In genomic region chr1:194660426-194661119, GRCm38 (mm10) we compare ENCODE assay signal across 8 mouse cellular contexts. TPM values are rescaled to one million over a fixed set of nuclear protein-coding genes. Genes with fewer than 3 reads are reported as not detected.
A peak's percentile ranks its signal among the peaks of the same experiment; 100 is the strongest.
DNase-seq lines count a peak whose midpoint lies in the region; ATAC-seq lines count a peak whose summit lies in the region.

No protein-coding gene starts in this region.

- peak; percentile 77 for DNase-seq in kidney, adult 11 months
- peak; percentile 80 for DNase-seq in kidney, postnatal 14 days
- DNase-seq in hindbrain, embryonic 11.5 days (ENCODE audit: low spot score), result no peak
- DNase-seq in midbrain, embryonic 14.5 days, result no peak

- no peak overlapping the region for H3K4me3 ChIP-seq in kidney, embryonic 14.5 days (ENCODE audit: low read length)
- no peak overlapping the region for H3K4me3 ChIP-seq in heart, embryonic 12.5 days
- H3K4me3 ChIP-seq in stomach, embryonic 15.5 days (replicated peaks), result no peak overlapping the region
- H3K4me3 ChIP-seq in hindbrain, embryonic 11.5 days (ENCODE audit: low read depth, low read length), result no peak overlapping the region
- no peak overlapping the region for H3K4me3 ChIP-seq in midbrain, embryonic 14.5 days (replicated peaks; ENCODE audit: low read depth, low read length)
- H3K4me3 ChIP-seq in midbrain, embryonic 13.5 days (replicated peaks), result no peak overlapping the region

- 65% methylated on average over 3 of the region's 3 CpGs for WGBS in kidney, embryonic 14.5 days
- WGBS in heart, embryonic 12.5 days, result 66% methylated on average over 3 of the region's 3 CpGs
- 71% methylated on average over 3 of the region's 3 CpGs for WGBS in stomach, embryonic 15.5 days
- WGBS in hindbrain, embryonic 11.5 days, result 81% methylated on average over 3 of the region's 3 CpGs
- 94% methylated on average over 3 of the region's 3 CpGs for WGBS in midbrain, embryonic 14.5 days
- WGBS in midbrain, embryonic 13.5 days, result 95% methylated on average over 3 of the region's 3 CpGs

- no peak overlapping the region for H3K27ac ChIP-seq in kidney, embryonic 14.5 days (ENCODE audit: low read depth, low read length)
- H3K27ac ChIP-seq in heart, embryonic 12.5 days (ENCODE audit: poor library complexity, severe bottlenecking), result peak overlapping the region; percentile 11; the same call in 1 of the 2 replicates
- H3K27ac ChIP-seq in stomach, embryonic 15.5 days, result peak overlapping the region; percentile 57; the same call in 1 of the 2 replicates
- H3K27ac ChIP-seq in hindbrain, embryonic 11.5 days (ENCODE audit: low read depth, low read length), result no peak overlapping the region
- no peak overlapping the region for H3K27ac ChIP-seq in midbrain, embryonic 14.5 days (replicated peaks; ENCODE audit: low read depth, low read length)
- no peak overlapping the region for H3K27ac ChIP-seq in midbrain, embryonic 13.5 days

- no peaks in the 10 kb centered on the region for H3K36me3 ChIP-seq in kidney, embryonic 14.5 days (ENCODE audit: control insufficient read depth, insufficient read depth, low read length)
- peaks cover 7% of the 10 kb centered on the region for H3K36me3 ChIP-seq in heart, embryonic 12.5 days
- H3K36me3 ChIP-seq in stomach, embryonic 15.5 days, result peaks cover 6% of the 10 kb centered on the region; the same call in 1 of the 2 replicates
- no peaks in the 10 kb centered on the region for H3K36me3 ChIP-seq in hindbrain, embryonic 11.5 days (ENCODE audit: control insufficient read depth, insufficient read depth, low read length)
- H3K36me3 ChIP-seq in midbrain, embryonic 14.5 days (ENCODE audit: control insufficient read depth, insufficient read depth, low read length), result peaks cover 6% of the 10 kb centered on the region; the same call in 1 of the 2 replicates
- peaks cover 13% of the 10 kb centered on the region for H3K36me3 ChIP-seq in midbrain, embryonic 13.5 days

- H3K27me3 ChIP-seq in kidney, embryonic 14.5 days (ENCODE audit: control insufficient read depth, insufficient read depth, low read length), result no peaks in the 10 kb centered on the region
- H3K27me3 ChIP-seq in heart, embryonic 12.5 days (replicated peaks), result no peaks in the 10 kb centered on the region
- H3K27me3 ChIP-seq in stomach, embryonic 15.5 days (replicated peaks), result no peaks in the 10 kb centered on the region
- H3K27me3 ChIP-seq in hindbrain, embryonic 11.5 days (ENCODE audit: control insufficient read depth, insufficient read depth, low read length), result no peaks in the 10 kb centered on the region
- no peaks in the 10 kb centered on the region for H3K27me3 ChIP-seq in midbrain, embryonic 14.5 days (ENCODE audit: control insufficient read depth, insufficient read depth, low read length)
- H3K27me3 ChIP-seq in midbrain, embryonic 13.5 days, result peaks cover 13% of the 10 kb centered on the region; the same call in 1 of the 2 replicates

- no peak overlapping the region for H3K9ac ChIP-seq in kidney, embryonic 14.5 days (ENCODE audit: low read depth, low read length)
- H3K9ac ChIP-seq in heart, embryonic 12.5 days, result no peak overlapping the region
- no peak overlapping the region for H3K9ac ChIP-seq in stomach, embryonic 15.5 days
- no peak overlapping the region for H3K9ac ChIP-seq in hindbrain, embryonic 11.5 days (ENCODE audit: low read depth, low read length)
- H3K9ac ChIP-seq in midbrain, embryonic 14.5 days (replicated peaks; ENCODE audit: low read length), result no peak overlapping the region
- H3K9ac ChIP-seq in midbrain, embryonic 13.5 days (replicated peaks), result no peak overlapping the region

- H3K9me3 ChIP-seq in kidney, embryonic 14.5 days (ENCODE audit: control insufficient read depth, low read length), result no peaks in the 10 kb centered on the region
- H3K9me3 ChIP-seq in heart, embryonic 12.5 days (replicated peaks), result no peaks in the 10 kb centered on the region
- no peaks in the 10 kb centered on the region for H3K9me3 ChIP-seq in stomach, embryonic 15.5 days
- H3K9me3 ChIP-seq in hindbrain, embryonic 11.5 days (ENCODE audit: control insufficient read depth, low read length), result no peaks in the 10 kb centered on the region
- no peaks in the 10 kb centered on the region for H3K9me3 ChIP-seq in midbrain, embryonic 14.5 days (ENCODE audit: control insufficient read depth, low read length)
- no peaks in the 10 kb centered on the region for H3K9me3 ChIP-seq in midbrain, embryonic 13.5 days

- no peak overlapping the region for H3K4me2 ChIP-seq in kidney, embryonic 14.5 days (replicated peaks; ENCODE audit: low read depth, low read length)
- H3K4me2 ChIP-seq in heart, embryonic 12.5 days, result no peak overlapping the region
- H3K4me2 ChIP-seq in stomach, embryonic 15.5 days, result no peak overlapping the region
- no peak overlapping the region for H3K4me2 ChIP-seq in hindbrain, embryonic 11.5 days (replicated peaks; ENCODE audit: low read depth, low read length)
- no peak overlapping the region for H3K4me2 ChIP-seq in midbrain, embryonic 14.5 days (ENCODE audit: low read length)
- H3K4me2 ChIP-seq in midbrain, embryonic 13.5 days (replicated peaks), result no peak overlapping the region

- ATAC-seq in kidney, embryonic 14.5 days (ENCODE audit: low FRiP score, low TSS enrichment), result no peak
- peak; percentile 70 for ATAC-seq in heart, embryonic 12.5 days (ENCODE audit: insufficient number of reproducible peaks, low FRiP score)
- peak; percentile 96 for ATAC-seq in stomach, embryonic 15.5 days (ENCODE audit: insufficient read depth, low FRiP score, low read depth)
- ATAC-seq in hindbrain, embryonic 11.5 days (ENCODE audit: low FRiP score), result no peak
- ATAC-seq in midbrain, embryonic 14.5 days (ENCODE audit: low FRiP score, low TSS enrichment), result no peak
- no peak for ATAC-seq in midbrain, embryonic 13.5 days

- 0 out of 2 replicates have a peak, but pooled peaks cover 7% of the 10 kb centered on the region for H3K4me1 ChIP-seq in kidney, embryonic 14.5 days (ENCODE audit: control insufficient read depth, insufficient read depth, low read length)
- H3K4me1 ChIP-seq in heart, embryonic 12.5 days (replicated peaks), result peaks cover 24% of the 10 kb centered on the region
- 0 out of 2 replicates have a peak, but pooled peaks cover 2% of the 10 kb centered on the region for H3K4me1 ChIP-seq in stomach, embryonic 15.5 days
- no peaks in the 10 kb centered on the region for H3K4me1 ChIP-seq in hindbrain, embryonic 11.5 days (replicated peaks; ENCODE audit: control insufficient read depth, insufficient read depth, low read length)
- peaks cover 6% of the 10 kb centered on the region; the same call in 1 of the 2 replicates for H3K4me1 ChIP-seq in midbrain, embryonic 14.5 days (ENCODE audit: control insufficient read depth, insufficient read depth, low read length)
- H3K4me1 ChIP-seq in midbrain, embryonic 13.5 days (replicated peaks), result peaks cover 26% of the 10 kb centered on the region

RNA-seq across cellular contexts. Expression of gene Plxna2, which starts 42.6 kb away (rescaled TPM):
- polyA plus RNA-seq in kidney, embryonic 14.5 days (2014; fragmentation: Nextera tagmentation; extraction: Ambion mirVana), result 4.4 and 7.4 TPM in 2 replicates
- 8.0 and 9.5 TPM in 2 replicates for polyA plus RNA-seq in heart, embryonic 12.5 days (2016; fragmentation: Nextera tagmentation; extraction: Ambion mirVana)
- 6.6 and 8.3 TPM in 2 replicates for polyA plus RNA-seq in stomach, embryonic 15.5 days (2015; fragmentation: Nextera tagmentation; extraction: Ambion mirVana)
- 23.2 and 25.4 TPM in 2 replicates for polyA plus RNA-seq in hindbrain, embryonic 11.5 days (2014; fragmentation: Nextera tagmentation; extraction: Ambion mirVana)
- polyA plus RNA-seq in midbrain, embryonic 14.5 days (2014; fragmentation: Nextera tagmentation; extraction: Ambion mirVana), result 21.2 and 24.1 TPM in 2 replicates
- 20.4 and 23.3 TPM in 2 replicates for polyA plus RNA-seq in midbrain, embryonic 13.5 days (2015; fragmentation: Nextera tagmentation; extraction: Ambion mirVana)

Comparison
In these comparisons a context has a peak if more than half of its experiments do, and no peak if none do; other contexts are left out.
1. DNase-seq: peak in kidney, adult 11 months (single experiment) and kidney, postnatal 14 days (single experiment); none in hindbrain, embryonic 11.5 days (single experiment) and midbrain, embryonic 14.5 days (single experiment).
2. ATAC-seq: peak in heart, embryonic 12.5 days (single experiment) and stomach, embryonic 15.5 days (single experiment); none in kidney, embryonic 14.5 days (single experiment), hindbrain, embryonic 11.5 days (single experiment), midbrain, embryonic 14.5 days (single experiment) and midbrain, embryonic 13.5 days (single experiment).
3. H3K27ac ChIP-seq: peak in heart, embryonic 12.5 days (single experiment) and stomach, embryonic 15.5 days (single experiment); none in kidney, embryonic 14.5 days (single experiment), hindbrain, embryonic 11.5 days (single experiment), midbrain, embryonic 14.5 days (single experiment) and midbrain, embryonic 13.5 days (single experiment).